Mouse (Mus musculus) neural tube, embryonic 13.5 days (tissue): Measurements from ENCODE around the gene Rab12. TPM values are rescaled to one million over a fixed set of nuclear protein-coding genes. Genes with fewer than 3 reads are reported as not detected.

Experiments
- ATAC-seq: fragments of 200-750 bp; cut with Nextera tagmentation; 2 replicates; pipeline ENCODE4 v1.8.0; 2017; ENCODE audit warnings: low read depth, mild to moderate bottlenecking, moderate TSS enrichment, moderate library complexity
- H3K27ac ChIP-seq: fragments of 300-500 bp; sonication (generic); replicated peaks from 2 replicates; pipeline ENCODE4 v1.5.1; 2015; ENCODE audit warnings: moderate library complexity, mild to moderate bottlenecking, inconsistent platforms
- H3K27me3 ChIP-seq: fragments of 300-500 bp; sonication (generic); 2 replicates; pipeline ENCODE4 v1.6.1; 2015; ENCODE audit warnings: mild to moderate bottlenecking, inconsistent platforms
- H3K36me3 ChIP-seq: fragments of 300-500 bp; sonication (generic); 2 replicates; pipeline ENCODE4 v1.6.1; 2015; ENCODE audit warnings: mild to moderate bottlenecking, inconsistent platforms
- H3K4me1 ChIP-seq: fragments of 300-500 bp; sonication (generic); replicated peaks from 2 replicates; pipeline ENCODE4 v1.6.1; 2015; ENCODE audit warnings: inconsistent platforms
- H3K4me2 ChIP-seq: fragments of 300-500 bp; sonication (generic); 2 replicates; pipeline ENCODE4 v1.6.1; 2015; ENCODE audit warnings: inconsistent platforms, mild to moderate bottlenecking, moderate library complexity
- H3K4me3 ChIP-seq: fragments of 300-500 bp; sonication (generic); 2 replicates; pipeline ENCODE4 v1.5.1; 2015; ENCODE audit warnings: mild to moderate bottlenecking, inconsistent platforms
- H3K9ac ChIP-seq: fragments of 300-500 bp; sonication (generic); 2 replicates; pipeline ENCODE4 v1.6.1; 2015; ENCODE audit warnings: moderate library complexity, mild to moderate bottlenecking, inconsistent platforms
- H3K9me3 ChIP-seq: fragments of 300-500 bp; sonication (generic); 2 replicates; pipeline ENCODE4 v1.6.1; 2016; ENCODE audit warnings: inconsistent platforms
- WGBS: fragments of 180-500 bp; shearing (Covaris S2); methylation state at CpG from one replicate; pipeline ENCODE4 v1.1.7; 2015; 5-methylcytosine and 5-hydroxymethylcytosine counted together
- polyA plus RNA-seq: library from polyadenylated mRNA; unstranded; fragments of >200 nt; fragmentation: Nextera tagmentation; extraction: Ambion mirVana; gene quantifications from 2 replicates; pipeline ENCODE4 v1.2.1, GENCODE M21; 2015

Rab12 gene
- polyA plus RNA-seq, 1 experiment from 2014 or later, result 60.9 TPM

DNA sequence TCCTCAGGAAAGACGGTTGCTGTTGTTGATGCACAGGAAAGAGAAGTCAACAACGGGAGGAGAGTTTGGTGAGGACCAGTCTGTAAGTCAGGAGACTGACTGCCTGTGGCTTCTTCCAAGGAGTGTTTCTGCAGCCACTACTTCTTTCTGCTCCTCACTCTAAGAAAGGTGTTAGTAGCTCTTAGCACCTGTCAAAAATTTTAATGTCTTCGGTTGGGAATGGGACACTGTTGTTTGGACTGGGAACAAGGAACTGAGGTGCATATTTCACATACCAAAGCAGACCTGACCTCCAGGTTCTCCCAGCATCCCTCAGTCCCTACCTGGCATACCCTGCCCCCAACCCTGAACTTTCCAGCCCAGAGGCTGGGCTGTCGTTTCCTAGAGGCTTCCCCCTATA lies 48.3 kb downstream of the Rab12 start:
- no peak overlapping the region for H3K4me3 ChIP-seq
- H3K27ac ChIP-seq, result no peak overlapping the region
- H3K4me1 ChIP-seq, result no peaks in the 10 kb centered on the region
- no peak overlapping the region for H3K9ac ChIP-seq
- no peaks in the 10 kb centered on the region for H3K36me3 ChIP-seq
- H3K9me3 ChIP-seq, result no peaks in the 10 kb centered on the region
- no peak overlapping the region for H3K4me2 ChIP-seq
- H3K27me3 ChIP-seq, result no peaks in the 10 kb centered on the region
- no peak for ATAC-seq
- 88% methylated on average over 4 of the region's 4 CpGs for WGBS

DNA sequence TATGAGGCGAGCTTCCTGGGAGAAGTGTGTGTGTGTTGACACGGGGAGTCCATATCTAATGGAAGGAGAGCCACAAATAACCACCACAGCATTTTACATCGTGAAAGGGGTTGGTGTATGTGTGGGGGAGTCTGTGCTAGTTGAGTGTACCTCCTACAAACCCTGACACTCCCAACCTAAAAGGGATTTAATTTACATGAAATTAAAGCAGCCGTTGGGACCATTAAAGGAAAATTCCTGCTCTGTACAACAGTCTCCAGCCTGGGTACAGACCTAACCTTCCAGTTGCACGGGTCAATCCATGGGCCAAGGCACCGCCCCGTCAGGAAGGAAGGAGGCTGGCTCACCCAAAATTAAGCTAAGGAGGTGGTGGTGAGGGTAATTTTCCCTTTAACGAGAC lies 49.5 kb downstream of the Rab12 start:
- no peak overlapping the region for H3K4me2 ChIP-seq
- H3K27me3 ChIP-seq, result no peaks in the 10 kb centered on the region
- no peak overlapping the region for H3K27ac ChIP-seq
- 42% methylated on average over 8 of the region's 8 CpGs for WGBS
- no peaks in the 10 kb centered on the region for H3K9me3 ChIP-seq
- H3K36me3 ChIP-seq, result no peaks in the 10 kb centered on the region
- H3K4me1 ChIP-seq, result no peaks in the 10 kb centered on the region
- H3K4me3 ChIP-seq, result no peak overlapping the region
- no peak for ATAC-seq
- no peak overlapping the region for H3K9ac ChIP-seq

DNA sequence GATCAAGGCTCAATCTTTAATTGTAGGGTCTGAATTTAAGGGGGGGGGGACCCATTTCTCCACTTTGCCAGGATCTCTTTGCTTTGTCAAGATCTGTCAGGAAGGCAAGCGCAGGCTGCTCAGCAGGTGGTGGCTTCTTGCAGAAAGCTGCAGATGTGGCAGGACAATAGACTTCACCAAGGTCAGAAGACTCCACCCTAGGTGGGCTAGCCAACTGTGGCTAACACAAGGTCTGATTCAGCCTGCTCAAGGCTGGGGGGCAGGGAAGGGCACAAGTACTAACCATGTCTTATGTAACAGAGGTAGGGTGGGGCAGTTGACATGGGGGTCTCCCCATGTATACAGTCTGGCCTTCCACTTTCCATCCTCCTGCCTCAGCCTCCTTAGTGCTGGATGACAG lies 62.3 kb downstream of the Rab12 start:
- H3K27me3 ChIP-seq, result 0 out of 2 replicates have a peak, but pooled peaks cover 4% of the 10 kb centered on the region
- H3K9me3 ChIP-seq, result no peaks in the 10 kb centered on the region
- H3K4me2 ChIP-seq, result no peak overlapping the region
- H3K9ac ChIP-seq, result no peak overlapping the region
- WGBS, result 45% methylated on average over 1 of the region's 1 CpGs
- no peaks in the 10 kb centered on the region for H3K36me3 ChIP-seq
- H3K27ac ChIP-seq, result no peak overlapping the region
- ATAC-seq, result no peak
- no peak overlapping the region for H3K4me3 ChIP-seq
- H3K4me1 ChIP-seq, result no peaks in the 10 kb centered on the region

DNA sequence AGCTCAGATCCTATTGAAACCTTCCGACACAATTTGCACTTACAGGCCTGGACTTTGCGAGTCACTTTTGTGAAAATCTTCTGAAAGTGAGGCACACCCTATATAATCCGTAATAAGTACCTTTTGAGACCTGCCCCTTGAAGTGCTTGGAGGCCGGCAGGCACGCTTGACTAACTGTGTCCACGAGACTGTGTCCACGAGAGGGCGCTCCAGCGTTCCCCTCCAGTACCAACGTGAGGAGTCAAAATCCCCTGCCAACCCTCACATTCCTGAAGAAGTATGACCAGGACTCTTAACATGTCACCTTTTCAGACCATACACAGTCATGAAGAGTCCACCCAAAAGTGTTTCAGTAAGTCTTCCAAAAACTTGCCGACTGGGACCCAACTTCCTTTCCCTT lies 68.4 kb downstream of the Rab12 start:
- Histone ChIP-seq H3K27me3 (peaks cover 13% of the 10 kb centered on the region; the same call in 1 of the 2 replicates), H3K4me3 (peak overlapping the region; percentile 92; the same call in 1 of the 2 replicates), H3K9ac (no peak overlapping the region), H3K36me3 (no peaks in the 10 kb centered on the region), H3K4me1 (peaks cover 41% of the 10 kb centered on the region), H3K4me2 (peak overlapping the region; percentile 91), H3K9me3 (no peaks in the 10 kb centered on the region), H3K27ac (no peak overlapping the region)
- no peak for ATAC-seq
- under 1% methylated on average over 11 of the region's 11 CpGs for WGBS

DNA sequence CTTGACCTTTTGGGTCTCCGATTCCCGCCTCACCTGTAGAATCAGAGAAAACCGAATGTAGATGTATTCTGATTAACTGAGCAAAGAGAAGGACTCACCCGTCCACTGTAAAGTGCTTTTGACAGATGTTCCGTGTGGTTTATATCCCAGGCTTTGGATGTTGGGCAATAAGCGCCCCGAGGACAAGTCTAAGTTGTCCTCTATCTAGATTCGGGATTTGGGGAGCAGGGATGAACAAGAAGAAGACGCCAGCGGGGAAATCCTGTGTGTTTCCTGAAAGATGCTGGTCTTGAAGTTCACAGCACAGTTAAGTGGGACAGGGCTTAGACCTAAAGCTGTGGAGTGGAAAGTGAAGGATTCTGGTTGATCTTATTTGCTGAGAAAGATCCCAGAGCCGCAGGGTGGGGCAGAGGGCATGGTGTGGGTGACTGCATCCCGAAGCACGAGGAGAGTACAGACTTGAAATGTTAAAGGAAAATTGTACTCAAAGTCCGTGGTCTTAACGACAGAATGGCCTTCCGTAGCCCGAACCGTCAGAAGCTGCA lies 68.9 kb downstream of the Rab12 start:
- no peak for ATAC-seq
- peak overlapping the region; percentile 99; the same call in 1 of the 2 replicates for H3K9ac ChIP-seq
- H3K4me3 ChIP-seq, result peak overlapping the region; percentile 92
- H3K27ac ChIP-seq, result no peak overlapping the region
- H3K4me1 ChIP-seq, result peaks cover 46% of the 10 kb centered on the region
- 2% methylated on average over 18 of the region's 18 CpGs for WGBS
- H3K36me3 ChIP-seq, result no peaks in the 10 kb centered on the region
- peak overlapping the region; percentile 91 for H3K4me2 ChIP-seq
- H3K9me3 ChIP-seq, result no peaks in the 10 kb centered on the region
- peaks cover 13% of the 10 kb centered on the region; the same call in 1 of the 2 replicates for H3K27me3 ChIP-seq

DNA sequence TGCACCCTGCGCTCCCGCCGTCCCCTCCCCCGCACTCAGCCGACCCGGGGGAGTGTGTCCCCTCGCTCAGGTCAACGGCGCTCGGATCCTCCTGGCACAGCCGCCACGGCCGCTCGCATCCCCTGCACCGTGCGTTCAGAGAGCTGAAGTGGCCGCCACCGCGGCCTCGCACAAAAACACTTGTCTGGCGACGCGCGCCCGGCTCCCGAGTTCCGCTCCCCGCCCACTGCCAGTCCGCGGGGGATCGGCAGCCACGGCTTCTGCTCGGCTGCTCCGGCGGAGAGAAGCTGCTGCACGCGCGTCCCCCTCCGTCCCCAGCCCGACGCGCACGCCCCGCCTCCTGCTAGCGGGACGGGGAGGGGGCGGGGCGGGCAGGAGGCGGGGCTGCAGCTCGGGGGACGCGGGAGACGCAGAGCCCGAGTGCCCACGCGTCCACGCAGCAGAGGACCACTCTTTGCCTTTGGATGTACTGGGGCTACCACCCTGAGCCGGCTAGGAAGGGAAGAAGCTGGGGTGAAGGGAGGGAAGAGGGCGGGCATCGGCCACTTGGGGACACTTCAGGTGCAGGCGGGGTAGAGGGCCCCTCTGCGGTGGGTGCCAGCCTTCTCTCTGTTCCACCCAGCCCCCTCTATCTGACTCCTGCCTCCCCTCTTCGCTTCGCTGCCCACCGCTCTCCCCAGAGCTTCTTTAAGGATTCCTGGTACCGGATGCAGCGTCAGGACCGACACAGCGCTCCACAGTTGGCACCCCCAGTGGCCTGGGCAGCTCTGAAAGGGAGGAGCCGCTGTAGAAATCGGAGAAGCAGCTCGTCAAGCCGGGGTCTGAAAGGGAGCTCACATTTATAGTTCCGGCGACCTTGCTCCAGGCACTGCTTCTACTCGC lies 69.8 kb downstream of the Rab12 start, which contains the start of gene Mtcl1:
Gene Mtcl1 (minus strand): TSS at position 291 of the 882 bp plus-strand sequence.
- Histone ChIP-seq H3K4me1 (peaks cover 55% of the 10 kb centered on the region), H3K4me3 (peak within 1 kb of the TSS; percentile 92), H3K27ac (peak within 1 kb of the TSS; percentile 97), H3K9me3 (no peaks in the 10 kb centered on the region), H3K9ac (peak within 1 kb of the TSS; percentile 99), H3K4me2 (peak within 1 kb of the TSS; percentile 91), H3K36me3 (no peaks in the 10 kb centered on the region), H3K27me3 (peaks cover 13% of the 10 kb centered on the region; the same call in 1 of the 2 replicates)
- WGBS, result under 1% methylated on average over 65 of the region's 76 CpGs
- peak; percentile 89 for ATAC-seq

DNA sequence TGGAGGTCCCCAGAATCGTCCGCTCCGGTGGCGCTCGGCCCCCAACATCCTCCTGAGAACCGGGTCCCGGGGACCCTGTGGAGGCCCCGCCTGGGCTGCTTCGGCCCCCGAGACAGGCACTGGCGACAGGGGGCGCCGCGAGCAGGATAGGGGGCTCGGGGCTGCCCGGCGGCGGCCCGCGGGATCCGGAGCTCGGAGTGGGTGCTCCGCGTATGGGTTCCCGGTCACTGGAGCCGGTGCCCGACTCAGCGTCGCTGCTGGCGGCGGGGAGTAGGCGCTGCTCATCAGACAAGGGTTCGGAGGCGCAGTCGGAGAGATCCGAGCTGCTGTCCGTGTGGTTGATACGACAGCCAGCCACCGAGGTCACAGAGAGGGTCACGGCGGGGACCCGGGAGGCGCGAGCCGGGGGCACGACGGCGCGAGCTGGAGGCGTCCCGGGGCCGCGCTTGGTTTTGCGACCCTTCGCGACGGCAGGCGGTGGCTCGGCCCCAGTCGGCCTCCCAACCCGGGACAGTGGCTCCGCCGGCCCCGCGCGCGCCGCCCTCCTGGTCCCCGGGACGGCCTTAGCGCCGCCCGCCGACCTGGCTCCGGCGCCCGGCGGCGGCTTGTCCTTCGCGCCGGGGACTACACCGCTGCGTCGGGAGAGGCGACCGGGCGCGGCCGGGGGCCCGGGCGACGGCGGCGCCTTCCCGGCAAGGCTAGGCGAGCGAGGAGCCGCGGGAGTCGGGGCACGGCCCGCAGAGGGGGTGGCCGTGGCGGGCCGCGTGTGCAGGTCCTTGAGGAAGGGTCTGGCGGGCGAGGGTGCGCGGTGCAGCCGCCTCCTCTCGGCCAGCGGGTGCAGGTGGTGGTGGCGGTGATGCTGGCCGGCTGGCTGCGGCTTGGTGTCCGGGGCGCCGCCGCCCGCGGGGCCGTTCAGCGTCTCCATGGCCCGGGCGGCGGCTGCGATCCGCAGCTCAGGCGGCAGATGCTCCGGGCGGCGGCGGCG lies 70.8 kb downstream of the Rab12 start:
- Histone ChIP-seq H3K4me2 (peak overlapping the region; percentile 91), H3K27ac (peak overlapping the region; percentile 97), H3K9ac (peak overlapping the region; percentile 99), H3K9me3 (no peaks in the 10 kb centered on the region), H3K27me3 (peaks cover 13% of the 10 kb centered on the region; the same call in 1 of the 2 replicates), H3K36me3 (no peaks in the 10 kb centered on the region), H3K4me3 (peak overlapping the region; percentile 92), H3K4me1 (peaks cover 65% of the 10 kb centered on the region)
- WGBS, result under 1% methylated on average over 95 of the region's 136 CpGs
- peak; percentile 36 for ATAC-seq

DNA sequence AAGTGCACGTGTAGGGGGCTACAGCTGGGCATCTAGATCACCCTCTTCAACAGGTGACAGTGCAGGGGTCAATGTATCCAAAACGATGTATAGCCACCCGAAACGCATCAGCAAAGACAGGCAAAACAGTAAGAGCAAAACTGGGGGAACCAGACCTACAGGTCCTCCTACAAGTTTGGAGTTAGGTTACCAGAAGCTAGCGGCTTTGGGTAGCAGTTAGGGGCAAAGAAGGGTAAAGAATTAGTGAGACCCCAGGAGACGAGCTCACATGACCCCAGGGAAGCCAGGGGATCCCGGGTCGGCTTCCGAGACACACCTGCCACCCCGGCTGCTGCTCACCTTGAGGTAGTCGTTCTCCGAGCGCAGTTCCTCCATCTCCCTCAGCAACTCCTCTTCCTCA lies 71.6 kb downstream of the Rab12 start:
- Histone ChIP-seq H3K9me3 (no peaks in the 10 kb centered on the region), H3K27ac (peak overlapping the region; percentile 97), H3K9ac (peak overlapping the region; percentile 99), H3K4me3 (peak overlapping the region; percentile 92), H3K4me2 (peak overlapping the region; percentile 91), H3K4me1 (peaks cover 71% of the 10 kb centered on the region), H3K27me3 (peaks cover 13% of the 10 kb centered on the region; the same call in 1 of the 2 replicates), H3K36me3 (no peaks in the 10 kb centered on the region)
- WGBS, result 2% methylated on average over 13 of the region's 13 CpGs
- no peak for ATAC-seq

DNA sequence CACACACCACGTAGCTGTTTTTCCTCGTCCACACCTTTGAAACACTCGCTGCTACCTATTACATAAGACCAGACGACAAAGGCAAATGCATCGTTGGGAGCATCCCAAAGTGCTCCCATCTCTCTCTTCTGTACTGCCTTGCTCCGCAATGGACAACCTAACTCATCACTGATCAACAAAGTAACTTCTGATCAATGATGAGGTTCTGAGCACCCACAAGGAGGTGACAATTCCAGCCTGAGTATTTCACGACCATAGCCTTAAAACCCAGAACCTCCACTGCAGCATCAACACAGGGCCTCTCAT lies 72.6 kb downstream of the Rab12 start:
- H3K4me1 ChIP-seq, result peaks cover 76% of the 10 kb centered on the region

DNA sequence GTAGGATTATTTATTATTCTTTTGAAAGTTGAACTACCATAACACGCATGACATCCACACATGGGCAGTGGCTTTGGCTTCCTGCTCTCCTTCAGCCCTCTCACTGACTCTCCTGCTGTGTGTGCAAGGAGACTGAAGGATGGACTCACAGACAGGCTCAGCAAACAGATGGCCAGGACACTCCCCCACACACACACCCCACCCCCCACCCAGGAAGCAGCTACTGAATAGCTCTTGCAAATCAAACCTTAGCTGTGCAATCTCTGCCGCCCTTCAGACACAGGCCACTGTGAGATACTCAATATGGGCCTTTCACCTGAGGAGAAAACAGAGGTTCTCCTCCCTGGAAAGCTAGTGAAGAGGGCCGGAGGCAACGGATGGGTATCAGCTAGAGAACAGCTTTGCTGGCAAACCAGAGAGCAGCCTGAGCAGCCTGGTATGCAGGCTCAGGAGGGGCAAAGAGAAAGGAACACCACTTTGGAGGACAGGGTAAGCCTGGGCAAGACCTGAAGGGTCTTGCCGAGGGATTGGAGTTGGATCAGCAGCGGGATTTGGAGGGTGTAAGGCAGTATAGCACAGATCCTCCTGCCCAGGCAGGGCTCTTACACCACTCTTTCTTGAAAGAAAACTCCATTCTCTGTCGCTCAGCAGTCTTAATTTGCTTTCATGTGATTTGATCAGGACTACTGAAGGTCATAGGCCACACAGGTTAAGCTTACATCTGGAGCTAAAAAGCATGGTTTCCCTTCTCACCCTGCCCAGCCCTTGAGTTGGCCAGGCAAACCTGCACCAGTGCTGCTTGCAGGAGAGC lies 73.1 kb downstream of the Rab12 start:
- H3K4me3 ChIP-seq, result peak overlapping the region; percentile 92
- WGBS, result 20% methylated on average over 7 of the region's 7 CpGs
- H3K27me3 ChIP-seq, result peaks cover 6% of the 10 kb centered on the region; the same call in 1 of the 2 replicates
- peak overlapping the region; percentile 72 for H3K27ac ChIP-seq
- peak overlapping the region; percentile 91 for H3K4me2 ChIP-seq
- ATAC-seq, result no peak
- H3K4me1 ChIP-seq, result peaks cover 76% of the 10 kb centered on the region
- H3K9ac ChIP-seq, result peak overlapping the region; percentile 99
- no peaks in the 10 kb centered on the region for H3K9me3 ChIP-seq
- H3K36me3 ChIP-seq, result no peaks in the 10 kb centered on the region

More for the DNA sequence above, 72.6 kb downstream of the Rab12 start:
- peak overlapping the region; percentile 91 for H3K4me2 ChIP-seq
- H3K27me3 ChIP-seq, result peaks cover 6% of the 10 kb centered on the region; the same call in 1 of the 2 replicates
- no peaks in the 10 kb centered on the region for H3K36me3 ChIP-seq
- no peaks in the 10 kb centered on the region for H3K9me3 ChIP-seq
- H3K9ac ChIP-seq, result peak overlapping the region; percentile 99
- ATAC-seq, result no peak
- H3K4me3 ChIP-seq, result peak overlapping the region; percentile 92
- 0 out of 2 replicates have a peak overlapping the region, but pooled peaks have one; percentile 18 for H3K27ac ChIP-seq
- 34% methylated on average over 7 of the region's 7 CpGs for WGBS
